Mouse (Mus musculus): Measurements from ENCODE around the gene Rgs16. TPM values are rescaled to one million over a fixed set of nuclear protein-coding genes. Genes with fewer than 3 reads are reported as not detected.

Rgs16 gene
- polyA plus RNA-seq, 1 experiment, result not detected

DNA sequence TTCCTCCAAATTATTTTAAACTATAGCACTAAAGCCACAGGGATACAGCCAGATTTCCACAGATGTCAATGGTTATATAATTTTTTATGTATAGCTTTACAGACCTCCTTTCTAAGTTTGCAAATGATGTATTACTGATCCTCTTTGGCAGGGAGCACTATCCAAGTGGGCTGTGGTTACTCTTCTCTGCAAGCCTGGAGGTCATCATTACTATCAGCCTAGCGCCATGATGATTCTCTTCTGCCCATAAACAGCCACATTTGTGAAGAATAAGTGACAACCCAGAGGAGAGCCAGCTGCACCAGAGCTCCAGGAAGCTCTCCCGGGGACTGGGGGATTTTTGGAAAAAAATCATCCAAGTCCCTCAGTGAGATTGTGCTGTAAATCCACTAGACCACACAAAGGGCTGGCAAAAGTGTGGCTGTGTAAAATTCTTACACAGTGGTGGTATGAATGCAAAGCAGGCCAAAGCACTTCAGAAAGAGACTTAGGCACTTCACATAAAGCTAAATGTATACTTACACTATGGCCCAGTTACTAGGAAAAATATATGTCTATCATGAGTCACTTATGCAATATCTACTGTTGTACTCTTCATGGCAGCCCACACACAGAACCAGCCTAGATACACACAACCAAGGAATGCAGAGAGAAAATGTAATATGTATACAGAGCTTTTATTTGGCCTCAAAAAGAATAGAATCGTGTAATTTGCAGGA is 28.4 kb upstream of the Rgs16 start:
- no peak overlapping the region for H3K4me3 ChIP-seq (ENCODE audit: insufficient read depth, low read depth, low read length)
- WGBS, result 80% methylated on average over 3 of the region's 3 CpGs
- H3K4me1 ChIP-seq (ENCODE audit: control insufficient read depth, insufficient read depth, low read length), result no peaks in the 10 kb centered on the region
- no peak for TF ChIP-seq POLR2A (IDR thresholded peaks at IDR 0.05; ENCODE audit: insufficient read depth, low read depth, low read length)
- no peak for TF ChIP-seq CTCF (IDR thresholded peaks at IDR 0.05; ENCODE audit: insufficient read depth, low read depth, low read length)
- H3K27ac ChIP-seq (ENCODE audit: insufficient read depth, low read depth, low read length), result no peak overlapping the region

DNA sequence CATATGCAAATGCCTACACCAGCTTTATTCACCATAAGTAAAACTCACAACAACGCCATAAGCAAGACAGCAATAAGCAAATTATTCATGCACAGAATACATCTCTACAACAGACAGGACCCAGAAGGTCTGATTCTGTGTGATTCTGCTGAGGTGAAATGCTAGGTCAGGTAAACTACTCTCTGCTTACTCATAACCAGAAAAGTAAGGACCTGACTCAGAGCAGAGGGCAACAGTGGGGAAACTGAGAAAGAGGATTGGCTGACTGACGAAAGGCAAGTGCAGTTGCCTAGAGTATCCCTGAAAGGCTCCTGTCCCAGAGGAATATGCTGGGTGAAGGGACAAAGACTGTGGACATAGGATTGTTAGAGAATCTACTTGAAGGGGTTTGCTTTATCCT is 27.5 kb upstream of the Rgs16 start:
- WGBS, result 96% methylated on average over 2 of the region's 2 CpGs
- H3K4me1 ChIP-seq (ENCODE audit: control insufficient read depth, insufficient read depth, low read length), result no peaks in the 10 kb centered on the region
- H3K4me3 ChIP-seq (ENCODE audit: insufficient read depth, low read depth, low read length), result no peak overlapping the region
- no peak overlapping the region for H3K27ac ChIP-seq (ENCODE audit: insufficient read depth, low read depth, low read length)
- TF ChIP-seq CTCF (IDR thresholded peaks at IDR 0.05; ENCODE audit: insufficient read depth, low read depth, low read length), result no peak
- TF ChIP-seq POLR2A (IDR thresholded peaks at IDR 0.05; ENCODE audit: insufficient read depth, low read depth, low read length), result no peak

DNA sequence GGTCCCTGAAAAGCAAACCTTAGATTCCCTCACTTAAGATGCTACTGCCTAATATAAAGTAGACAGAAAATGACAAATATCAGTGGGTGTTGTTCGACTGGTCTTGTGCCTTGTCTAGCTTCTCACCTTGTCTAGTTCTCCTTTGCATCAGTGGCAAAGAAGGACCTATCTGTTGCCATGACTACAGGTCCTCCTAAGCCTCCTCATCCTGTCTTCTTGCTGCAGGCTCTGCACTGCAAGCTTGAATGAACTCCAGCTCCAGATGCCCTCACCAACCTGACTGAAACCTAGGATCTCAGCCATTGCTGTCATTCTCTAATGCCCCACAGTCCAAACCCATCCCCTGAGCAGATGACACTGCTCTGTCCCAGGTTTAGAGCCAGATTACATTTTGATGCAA is 22.2 kb upstream of the Rgs16 start:
- Histone ChIP-seq H3K27ac (ENCODE audit: insufficient read depth, low read depth, low read length) (no peak overlapping the region), H3K4me1 (ENCODE audit: control insufficient read depth, insufficient read depth, low read length) (no peaks in the 10 kb centered on the region), H3K4me3 (ENCODE audit: insufficient read depth, low read depth, low read length) (no peak overlapping the region)
- TF ChIP-seq CTCF (IDR thresholded peaks at IDR 0.05; ENCODE audit: insufficient read depth, low read depth, low read length) (no peak), POLR2A (IDR thresholded peaks at IDR 0.05; ENCODE audit: insufficient read depth, low read depth, low read length) (no peak)
- WGBS, result 82% methylated on average over 1 of the region's 1 CpGs

DNA sequence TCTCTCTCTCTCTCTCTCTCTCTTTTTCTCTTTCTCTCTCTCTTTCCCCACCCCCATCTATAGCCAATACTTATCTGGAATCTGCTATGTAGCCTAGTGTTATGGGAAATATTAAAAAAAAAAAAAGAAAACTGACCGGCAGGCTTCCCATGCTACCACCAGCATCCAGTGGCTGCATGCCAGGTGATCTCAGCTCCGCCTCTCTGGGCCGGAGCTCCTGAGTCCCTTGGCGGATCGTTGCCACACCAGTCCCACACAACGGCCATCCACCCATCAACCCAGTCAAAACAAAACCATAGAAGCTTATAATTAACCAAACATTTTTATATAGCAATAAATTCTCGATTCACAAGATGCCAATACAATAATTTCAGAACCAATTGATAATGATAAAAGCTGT is 19.2 kb upstream of the Rgs16 start:
- Histone ChIP-seq H3K4me1 (ENCODE audit: control insufficient read depth, insufficient read depth, low read length) (no peaks in the 10 kb centered on the region), H3K4me3 (ENCODE audit: insufficient read depth, low read depth, low read length) (no peak overlapping the region), H3K27ac (ENCODE audit: insufficient read depth, low read depth, low read length) (no peak overlapping the region)
- no peak for TF ChIP-seq CTCF (IDR thresholded peaks at IDR 0.05; ENCODE audit: insufficient read depth, low read depth, low read length)
- TF ChIP-seq POLR2A (IDR thresholded peaks at IDR 0.05; ENCODE audit: insufficient read depth, low read depth, low read length), result no peak
- 51% methylated on average over 7 of the region's 7 CpGs for WGBS

DNA sequence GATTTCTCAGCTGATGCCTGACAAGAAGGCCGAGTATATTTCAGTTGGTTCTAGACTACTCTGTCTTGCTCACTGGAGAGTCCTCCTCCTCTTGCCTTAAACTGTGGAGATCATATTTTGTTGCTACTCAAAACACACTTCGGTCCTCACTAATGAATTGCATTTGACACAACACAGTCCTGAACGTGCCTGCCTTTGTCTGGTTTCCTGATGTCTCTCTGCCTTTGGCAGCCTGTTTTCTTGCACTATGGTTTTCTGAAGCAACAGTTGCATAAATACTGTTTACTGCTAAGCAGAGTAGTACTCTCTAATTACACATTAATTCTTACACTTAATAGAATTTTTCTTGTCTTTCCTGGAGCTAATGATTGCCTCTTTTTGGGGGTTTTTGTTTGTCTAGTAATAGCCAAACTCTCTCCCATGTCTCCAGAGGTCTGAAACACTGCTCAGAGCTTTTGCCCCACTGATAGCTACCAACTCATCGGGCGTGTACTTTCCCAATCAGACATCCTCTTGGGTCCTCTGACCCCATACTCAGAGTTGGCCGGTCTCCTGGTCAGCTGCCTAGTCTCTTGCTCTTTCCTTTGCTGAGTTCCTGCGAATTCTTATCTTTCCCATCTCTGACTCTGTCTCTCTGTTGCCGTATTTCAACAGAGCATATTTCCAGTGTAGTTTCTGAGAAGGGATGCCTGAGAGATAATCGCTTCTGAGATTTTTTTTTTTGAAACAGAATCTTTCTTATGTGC is 18.4 kb upstream of the Rgs16 start:
- H3K4me1 ChIP-seq (ENCODE audit: control insufficient read depth, insufficient read depth, low read length), result no peaks in the 10 kb centered on the region
- WGBS, result 75% methylated on average over 9 of the region's 9 CpGs
- H3K27ac ChIP-seq (ENCODE audit: insufficient read depth, low read depth, low read length), result no peak overlapping the region
- no peak overlapping the region for H3K4me3 ChIP-seq (ENCODE audit: insufficient read depth, low read depth, low read length)
- TF ChIP-seq CTCF (IDR thresholded peaks at IDR 0.05; ENCODE audit: insufficient read depth, low read depth, low read length), result no peak
- no peak for TF ChIP-seq POLR2A (IDR thresholded peaks at IDR 0.05; ENCODE audit: insufficient read depth, low read depth, low read length)

DNA sequence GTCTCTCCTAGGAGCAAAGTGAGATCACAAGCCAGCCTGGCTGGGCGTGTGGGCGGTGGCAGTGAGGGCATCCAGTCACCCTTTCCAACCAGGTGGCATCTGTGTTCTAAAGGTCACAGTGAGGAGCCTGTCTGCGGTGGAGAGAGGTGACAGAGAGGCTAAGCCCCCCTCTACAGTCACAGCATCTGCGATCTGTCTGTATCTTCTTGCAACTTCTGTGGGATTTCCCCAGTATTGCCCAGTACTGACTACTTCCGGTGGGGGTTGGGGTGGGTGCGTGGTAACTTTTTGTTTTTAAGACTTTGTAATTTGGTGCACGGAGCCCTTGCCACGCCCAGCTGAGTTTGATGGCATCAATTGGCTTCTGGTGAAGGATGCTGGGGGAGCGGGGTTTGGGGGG is 16.7 kb upstream of the Rgs16 start:
- TF ChIP-seq CTCF (IDR thresholded peaks at IDR 0.05; ENCODE audit: insufficient read depth, low read depth, low read length) (no peak), POLR2A (IDR thresholded peaks at IDR 0.05; ENCODE audit: insufficient read depth, low read depth, low read length) (no peak)
- Histone ChIP-seq H3K27ac (ENCODE audit: insufficient read depth, low read depth, low read length) (no peak overlapping the region), H3K4me3 (ENCODE audit: insufficient read depth, low read depth, low read length) (no peak overlapping the region), H3K4me1 (ENCODE audit: control insufficient read depth, insufficient read depth, low read length) (no peaks in the 10 kb centered on the region)
- 85% methylated on average over 9 of the region's 9 CpGs for WGBS

DNA sequence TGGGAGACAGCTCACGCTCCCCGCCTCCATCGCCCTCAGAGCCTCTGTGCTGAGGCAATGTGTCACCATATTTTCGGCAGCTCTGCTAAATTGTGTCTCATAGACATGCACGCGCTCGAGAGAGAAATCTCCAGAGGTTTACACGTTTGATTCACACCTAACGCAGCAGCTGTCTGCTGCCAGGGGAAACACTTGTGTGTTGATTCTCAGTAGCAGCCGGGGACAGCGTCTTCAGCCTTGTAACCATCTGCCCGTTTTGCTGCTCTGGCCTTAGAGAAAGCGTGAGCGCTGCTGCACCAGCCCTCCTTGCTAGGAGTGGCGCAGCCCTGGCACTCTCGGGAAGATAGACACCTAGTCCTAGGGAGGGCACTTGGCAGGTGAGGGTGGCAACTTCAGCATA is 13.5 kb upstream of the Rgs16 start:
- Histone ChIP-seq H3K4me3 (ENCODE audit: insufficient read depth, low read depth, low read length) (no peak overlapping the region), H3K4me1 (ENCODE audit: control insufficient read depth, insufficient read depth, low read length) (peaks cover 4% of the 10 kb centered on the region; the same call in 1 of the 2 replicates), H3K27ac (ENCODE audit: insufficient read depth, low read depth, low read length) (no peak overlapping the region)
- WGBS, result 90% methylated on average over 16 of the region's 16 CpGs
- TF ChIP-seq POLR2A (IDR thresholded peaks at IDR 0.05; ENCODE audit: insufficient read depth, low read depth, low read length) (no peak), CTCF (IDR thresholded peaks at IDR 0.05; ENCODE audit: insufficient read depth, low read depth, low read length) (no peak)

DNA sequence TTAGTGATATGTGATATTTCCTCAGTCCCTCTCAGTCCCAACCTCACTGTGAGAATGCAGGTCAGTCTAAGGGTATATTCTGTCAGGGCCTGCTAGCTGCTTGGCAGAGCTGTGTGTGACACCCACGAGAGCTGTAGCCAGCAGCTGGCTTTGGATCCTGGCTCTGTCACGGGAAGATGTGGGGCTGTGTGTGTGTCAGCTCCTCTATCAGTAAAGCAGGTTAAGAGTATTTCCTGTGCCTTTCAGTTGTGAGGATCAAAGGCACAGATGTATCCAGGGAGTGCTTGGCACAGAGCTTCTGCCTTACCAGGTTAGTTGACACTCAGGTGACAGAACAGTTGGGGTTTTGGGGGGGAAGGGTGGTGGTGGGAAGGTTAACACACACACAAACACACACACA is 10.3 kb upstream of the Rgs16 start:
- Histone ChIP-seq H3K27ac (ENCODE audit: insufficient read depth, low read depth, low read length) (no peak overlapping the region), H3K4me1 (ENCODE audit: control insufficient read depth, insufficient read depth, low read length) (peaks cover 15% of the 10 kb centered on the region), H3K4me3 (ENCODE audit: insufficient read depth, low read depth, low read length) (no peak overlapping the region)
- TF ChIP-seq CTCF (IDR thresholded peaks at IDR 0.05; ENCODE audit: insufficient read depth, low read depth, low read length) (no peak), POLR2A (IDR thresholded peaks at IDR 0.05; ENCODE audit: insufficient read depth, low read depth, low read length) (no peak)
- 77% methylated on average over 2 of the region's 2 CpGs for WGBS

DNA sequence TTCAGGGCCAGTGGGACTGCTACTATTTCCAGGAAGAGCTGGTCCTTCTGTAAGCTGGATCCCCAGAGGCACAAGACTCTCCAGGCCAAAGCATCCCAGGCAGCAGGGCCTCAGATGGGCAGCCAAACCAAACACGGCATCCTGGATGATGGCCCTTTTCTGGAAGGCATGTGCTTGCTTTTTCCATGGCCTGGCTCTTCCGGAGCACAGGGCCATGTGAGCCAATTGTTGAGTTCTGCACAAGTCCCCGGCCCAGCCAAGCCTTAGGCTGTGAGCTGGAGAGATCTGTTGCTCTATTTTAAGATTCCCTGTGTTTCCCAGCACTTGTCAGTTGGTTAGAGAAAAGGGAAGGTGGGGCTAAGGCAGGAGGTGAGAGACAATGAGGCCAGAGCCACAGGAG is 9.5 kb upstream of the Rgs16 start:
- no peak for TF ChIP-seq CTCF (IDR thresholded peaks at IDR 0.05; ENCODE audit: insufficient read depth, low read depth, low read length)
- no peak for TF ChIP-seq POLR2A (IDR thresholded peaks at IDR 0.05; ENCODE audit: insufficient read depth, low read depth, low read length)
- no peak overlapping the region for H3K4me3 ChIP-seq (ENCODE audit: insufficient read depth, low read depth, low read length)
- peaks cover 16% of the 10 kb centered on the region for H3K4me1 ChIP-seq (ENCODE audit: control insufficient read depth, insufficient read depth, low read length)
- no peak overlapping the region for H3K27ac ChIP-seq (ENCODE audit: insufficient read depth, low read depth, low read length)
- WGBS, result 60% methylated on average over 3 of the region's 3 CpGs
